Mouse (Mus musculus) layer of hippocampus, adult 11-12 months (tissue): ENCODE measurements at regions not wholly inside any gene's neighbourhood (a gene's known extent, or its start where the extent isn't known, plus 50 kb on each side); places are given as distances from the start of the nearest gene placed in this dataset.

Source experiments
- DNase-seq: peaks from one replicate; pipeline ENCODE4 v3.0.0; 2022; ENCODE audit warnings: low spot score

DNA sequence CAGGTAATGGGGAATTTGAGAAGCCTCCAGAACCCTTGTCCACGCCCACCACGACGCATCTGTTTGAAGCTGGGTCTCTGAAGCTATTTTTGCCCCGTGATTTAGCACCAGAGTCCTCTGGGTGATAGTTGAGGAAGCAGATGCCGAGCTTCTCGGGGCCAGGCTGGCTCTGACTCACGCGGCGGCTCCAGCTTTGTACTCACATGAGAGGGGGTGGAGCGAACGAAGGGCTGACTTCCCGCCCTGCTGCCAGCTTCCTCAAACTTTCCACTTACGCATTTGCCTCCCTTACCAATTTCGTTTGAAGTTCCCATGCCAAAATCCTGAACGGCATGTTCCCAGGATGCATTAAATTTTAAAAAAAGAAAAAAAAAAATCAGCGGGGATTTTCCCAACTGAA, 74.1 kb upstream of the Hnrnpa3 start:
- peak; percentile 37 for DNase-seq

DNA sequence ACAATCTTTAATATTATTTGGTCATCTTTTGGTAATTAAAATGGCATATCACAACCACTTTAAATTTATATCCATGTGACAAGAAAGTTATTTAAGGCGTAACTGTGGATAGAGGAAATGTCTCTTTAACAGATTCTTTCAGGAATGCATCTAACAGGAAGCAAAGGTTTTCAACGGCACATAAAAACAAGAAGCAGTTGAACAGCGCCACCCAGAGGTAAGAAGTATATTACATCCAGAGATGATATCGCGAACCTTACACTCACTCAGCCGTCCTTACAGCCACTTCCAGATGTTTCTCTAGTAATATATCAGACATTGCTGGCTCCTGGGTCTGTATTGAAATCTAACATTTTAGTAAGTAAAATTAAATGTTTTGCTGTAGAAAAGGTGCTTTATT, 70.5 kb upstream of the Hnrnpa3 start:
- peak; percentile 79 for DNase-seq

DNA sequence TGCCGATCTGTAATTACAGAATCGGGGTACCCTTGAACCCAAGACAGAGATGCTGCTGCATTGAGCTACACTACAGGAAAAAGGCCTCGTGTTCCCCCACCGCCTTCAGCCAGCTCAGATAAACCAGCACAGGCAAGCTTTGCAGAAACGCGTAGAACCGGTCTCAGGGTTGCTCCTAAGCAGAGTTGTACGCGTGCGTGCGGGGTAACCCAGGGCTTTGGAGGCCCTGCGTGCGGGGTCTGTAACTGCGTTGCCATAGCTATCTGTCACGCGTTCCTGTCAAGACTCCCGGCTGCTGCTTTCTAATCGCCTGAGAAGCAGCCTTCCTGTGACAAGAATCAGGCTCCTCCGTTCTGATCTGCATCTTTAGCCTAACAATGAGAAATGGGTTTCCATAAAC, 69.6 kb upstream of the Hnrnpa3 start:
- no peak for DNase-seq

DNA sequence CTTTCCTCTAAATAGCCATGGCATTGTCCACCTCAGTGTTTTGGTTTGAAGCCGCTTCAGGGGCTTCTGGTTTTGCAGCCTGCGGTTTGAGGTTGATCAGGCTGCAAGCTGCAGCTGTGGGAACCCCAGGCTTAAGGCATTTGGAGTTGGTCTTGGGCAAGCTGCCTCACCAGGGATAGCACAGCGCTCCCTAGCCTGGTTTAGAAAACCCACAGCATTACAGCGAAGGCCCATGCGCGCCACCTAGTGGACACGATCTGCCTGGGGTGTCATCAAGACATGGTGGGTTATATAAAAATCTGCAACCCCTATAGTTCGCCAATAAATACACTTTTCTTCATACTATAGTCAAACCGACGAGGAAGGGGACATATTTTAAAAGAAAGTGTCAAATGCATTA, 68.9 kb upstream of the Hnrnpa3 start:
- peak; percentile 89 for DNase-seq

DNA sequence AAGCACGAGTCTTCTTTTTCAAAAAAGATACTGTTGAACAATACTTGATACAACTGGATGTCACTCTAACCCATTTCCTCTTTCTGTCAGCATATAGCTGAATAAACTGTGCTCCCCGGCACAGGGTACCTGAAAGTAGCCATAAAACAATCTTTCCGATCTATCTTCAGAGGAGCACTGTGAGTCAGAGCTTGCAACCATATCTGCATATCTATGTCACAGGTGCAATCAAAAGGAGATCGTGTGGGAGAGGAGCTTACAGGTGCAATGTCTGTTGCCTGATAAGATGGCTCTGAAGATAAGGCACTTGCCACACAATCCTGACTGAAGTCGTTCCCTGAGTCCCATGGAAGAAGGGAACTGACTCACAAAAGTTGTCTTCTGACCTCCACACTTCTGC, 58.5 kb upstream of the Hnrnpa3 start:
- DNase-seq: no peak

DNA sequence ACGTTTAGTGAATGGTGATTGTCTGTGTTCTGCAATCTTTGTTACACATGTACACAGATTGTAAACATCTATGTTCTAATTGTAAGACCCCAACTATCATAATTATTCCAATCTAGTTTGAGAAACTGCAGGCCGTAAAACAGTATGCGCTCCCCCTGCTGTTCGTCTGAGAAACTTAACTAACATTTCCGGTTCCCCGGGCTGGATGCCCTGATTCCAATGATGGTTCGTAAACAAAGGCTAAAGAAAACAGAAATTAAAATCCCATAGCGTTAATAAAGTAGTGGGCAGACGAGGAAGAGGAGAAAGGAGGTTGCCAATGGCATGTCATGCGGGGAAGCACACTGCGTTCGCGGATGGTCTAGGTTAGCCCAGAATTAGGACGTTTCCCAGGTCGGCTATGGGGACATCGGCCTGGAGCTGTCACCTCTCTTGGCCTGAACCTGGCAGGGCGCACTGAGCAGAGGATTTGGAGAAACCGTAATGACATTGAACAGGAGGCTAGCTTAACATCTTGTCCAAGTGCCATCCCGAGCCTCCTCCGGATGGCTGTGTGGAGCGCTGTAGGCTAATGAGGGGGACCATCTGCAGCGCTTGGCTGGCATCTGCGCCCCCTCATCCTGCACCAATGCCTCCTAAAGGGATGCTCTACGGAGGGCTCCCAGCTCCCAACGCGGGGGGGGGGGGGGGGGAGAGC, 55.7 kb upstream of the Hnrnpa3 start:
- DNase-seq: peak; percentile 50

DNA sequence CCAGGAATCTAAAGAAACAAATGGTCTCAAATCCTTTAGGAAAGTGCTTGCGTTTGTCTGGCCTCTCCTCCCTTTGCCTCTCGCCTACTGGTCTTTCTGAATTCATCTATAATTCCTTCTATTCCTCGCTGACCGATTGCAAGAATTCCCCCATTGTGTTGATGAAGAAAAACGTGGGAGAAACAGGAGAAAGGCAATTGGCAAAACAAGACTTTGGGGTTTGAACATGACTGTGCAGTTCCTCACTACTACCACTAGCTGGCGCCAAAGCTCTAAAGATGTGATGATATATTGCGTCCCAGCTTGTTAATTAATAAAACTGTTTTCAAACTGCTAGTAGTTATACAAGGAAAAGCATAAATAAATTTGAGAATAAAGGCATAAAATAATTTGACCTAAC, 53.4 kb upstream of the Hnrnpa3 start:
- DNase-seq: peak; percentile 59

DNA sequence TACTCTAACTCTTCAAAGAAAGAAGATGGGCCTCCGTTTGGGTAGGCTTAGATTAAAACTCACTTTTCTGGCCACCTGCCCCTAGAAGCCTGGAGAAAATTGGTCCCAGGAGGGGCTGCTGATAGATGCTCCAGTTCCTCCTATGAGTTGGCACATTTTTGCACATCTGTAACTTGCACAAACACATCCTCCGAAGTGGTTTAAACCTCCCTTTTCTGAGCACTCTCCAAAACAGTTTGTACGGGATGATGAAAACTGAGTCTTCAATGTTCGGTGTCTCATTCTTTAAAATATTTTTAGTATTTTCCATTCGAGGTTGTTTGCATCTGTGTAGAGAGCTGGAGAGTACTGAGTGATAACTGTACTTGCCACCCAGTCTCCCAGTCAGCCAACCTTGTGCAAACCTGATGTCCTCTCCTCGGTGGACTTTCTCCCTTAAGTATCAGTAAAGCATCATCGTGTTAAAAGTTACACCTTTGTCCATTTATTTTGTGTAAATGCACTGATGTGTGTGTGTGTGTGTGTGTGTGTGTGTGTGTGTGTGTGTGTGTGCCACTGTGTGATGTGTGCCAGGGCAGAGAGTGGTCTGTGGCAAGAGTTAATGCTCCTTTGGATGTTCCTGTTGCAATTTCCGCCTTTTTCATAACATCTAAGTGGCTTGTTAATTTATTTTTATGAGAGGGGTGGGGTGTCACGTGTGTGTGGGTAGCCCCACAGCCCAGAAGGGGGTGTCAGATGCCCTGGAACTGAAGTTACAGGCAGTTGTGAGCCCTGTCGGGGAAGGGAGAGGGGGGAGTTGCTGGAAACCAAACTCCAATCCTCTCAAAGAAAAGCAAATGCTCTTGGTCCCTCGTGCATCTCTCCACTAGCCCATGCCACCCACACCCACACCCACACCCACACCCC, 51.8 kb upstream of the Hnrnpa3 start:
- DNase-seq: no peak

DNA sequence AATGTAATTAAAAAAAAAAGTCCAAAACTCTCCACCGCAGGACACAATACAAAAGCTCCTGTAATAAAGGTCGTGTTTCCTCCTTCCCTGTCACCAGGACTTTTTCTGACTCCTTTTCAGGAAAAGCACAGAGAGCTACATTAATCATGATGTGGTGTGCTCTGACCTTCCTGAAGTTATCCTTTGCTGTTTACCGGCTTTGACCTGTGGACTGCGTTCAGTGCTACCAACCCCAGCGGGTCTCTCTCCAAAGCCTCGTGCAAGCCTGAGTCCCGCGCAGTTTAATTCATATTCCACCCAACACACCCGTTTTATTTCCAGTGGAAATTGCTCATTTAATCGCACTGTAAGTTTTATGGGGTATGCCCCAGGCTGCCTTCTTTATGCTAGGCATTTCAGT, 51.1 kb upstream of the Hnrnpa3 start:
- DNase-seq: no peak

DNA sequence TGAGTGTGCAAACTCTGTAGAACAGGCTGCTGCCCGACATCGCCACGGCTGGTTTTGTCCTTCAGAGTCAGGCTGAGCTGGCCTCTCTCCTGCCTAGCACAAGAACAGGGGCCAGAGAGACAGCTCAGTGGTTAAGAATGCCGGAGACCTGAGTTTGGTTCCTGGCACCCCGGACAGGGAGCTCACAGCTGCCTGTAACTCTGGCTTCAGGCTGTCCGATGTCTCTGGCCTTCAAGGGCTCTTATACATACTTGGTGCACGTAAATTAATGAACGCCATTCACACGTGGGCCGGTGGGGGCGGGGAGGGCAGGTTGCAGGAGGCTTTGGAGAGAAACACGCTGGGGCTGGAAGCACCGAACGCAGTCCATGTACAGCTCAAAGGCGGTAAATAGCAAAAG, 50.6 kb upstream of the Hnrnpa3 start:
- DNase-seq: no peak

DNA sequence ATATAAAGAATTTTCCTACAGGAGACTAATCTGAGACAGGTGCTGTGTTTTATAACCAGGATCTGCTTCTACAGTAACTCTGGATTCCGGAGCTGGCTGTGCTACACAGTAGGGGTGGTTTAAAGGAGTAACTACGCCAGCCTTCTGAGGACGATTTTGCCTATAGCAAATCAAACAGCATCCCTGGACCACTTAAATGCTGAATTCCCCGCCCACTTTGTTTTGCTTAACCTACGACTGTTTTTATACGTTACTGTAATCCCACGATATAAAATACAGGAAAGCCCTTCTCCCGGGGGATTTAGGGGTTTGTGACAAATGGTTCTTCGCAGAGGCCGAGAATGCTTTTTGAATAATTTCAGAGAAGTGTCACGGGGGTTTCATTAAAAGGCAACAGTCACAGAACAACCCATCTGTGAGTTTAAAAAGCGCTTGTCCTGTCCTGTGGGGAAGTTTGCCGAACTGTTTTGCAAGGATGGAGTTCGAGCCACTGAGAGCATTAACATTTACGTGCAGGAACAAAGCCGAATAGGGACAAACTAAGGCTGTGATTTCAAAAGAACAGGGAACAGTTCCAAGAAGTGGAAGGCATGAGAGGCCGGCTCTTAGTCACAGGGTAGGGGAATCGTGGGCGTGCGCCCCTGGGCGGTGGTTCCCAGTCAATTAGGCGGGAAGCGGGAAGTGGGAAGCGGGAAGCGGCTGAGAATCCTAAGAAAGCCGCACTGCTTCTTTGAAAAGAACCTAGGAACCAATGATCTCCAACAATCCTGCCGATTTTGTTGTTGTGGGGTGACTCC, 49.7 kb upstream of the Hnrnpa3 start:
- DNase-seq: no peak
